Mouse (Mus musculus): ENCODE data around the gene 2300002M23Rik.

The 2300002M23Rik gene

GRCm38 (mm10) chr17:35567150-35567549 is at the start of gene 2300002M23Rik:
TSS of gene 2300002M23Rik (plus strand) at chr17:35567450.
- no peak for DNase-seq (ENCODE audit: low spot score in 2 of 2)

GRCm38 (mm10) chr17:35517526-35517925 is 49.7 kb upstream of the 2300002M23Rik start:
- no peak for DNase-seq (ENCODE audit: low spot score in 2 of 2)

- DNase-seq (ENCODE audit: low spot score in 2 of 2), result no peak
Observed at GRCm38 (mm10) chr17:35524354-35524753, 42.9 kb upstream of the 2300002M23Rik start.

GRCm38 (mm10) chr17:35526644-35527043 is 40.6 kb upstream of the 2300002M23Rik start:
- DNase-seq (ENCODE audit: low spot score in 2 of 2), result no peak

- DNase-seq (ENCODE audit: low spot score in 2 of 2), result no peak
Observed at GRCm38 (mm10) chr17:35532360-35532759, 34.9 kb upstream of the 2300002M23Rik start.

- DNase-seq (ENCODE audit: low spot score in 2 of 2), result no peak
Observed at GRCm38 (mm10) chr17:35532901-35533300, 34.3 kb upstream of the 2300002M23Rik start, which contains the start of gene Psors1c2. TSS of gene Psors1c2 (plus strand) at chr17:35533201.

- peak; percentile 62 to 76 for DNase-seq (ENCODE audit: low spot score in 2 of 2)
Observed at GRCm38 (mm10) chr17:35534343-35534742, 32.9 kb upstream of the 2300002M23Rik start.

- no peak for DNase-seq (ENCODE audit: low spot score in 2 of 2)
Observed at GRCm38 (mm10) chr17:35537421-35537820, 29.8 kb upstream of the 2300002M23Rik start.

GRCm38 (mm10) chr17:35538476-35538875 is 28.8 kb upstream of the 2300002M23Rik start:
- no peak for DNase-seq (ENCODE audit: low spot score in 2 of 2)

GRCm38 (mm10) chr17:35539540-35539939 is 27.7 kb upstream of the 2300002M23Rik start:
- no peak for DNase-seq (ENCODE audit: low spot score in 2 of 2)

- no peak for DNase-seq (ENCODE audit: low spot score in 2 of 2)
Observed at GRCm38 (mm10) chr17:35542761-35543411, 24.4 kb upstream of the 2300002M23Rik start.

- no peak for DNase-seq (ENCODE audit: low spot score in 2 of 2)
Observed at GRCm38 (mm10) chr17:35543412-35543861, 23.8 kb upstream of the 2300002M23Rik start.

GRCm38 (mm10) chr17:35544001-35544400 is 23.2 kb upstream of the 2300002M23Rik start:
- DNase-seq (ENCODE audit: low spot score in 2 of 2), result no peak

GRCm38 (mm10) chr17:35544680-35545079 is 22.6 kb upstream of the 2300002M23Rik start:
- DNase-seq (ENCODE audit: low spot score in 2 of 2), result peak; percentile 32 to 40

GRCm38 (mm10) chr17:35547465-35547864 is 19.8 kb upstream of the 2300002M23Rik start:
- no peak for DNase-seq (ENCODE audit: low spot score in 2 of 2)

- DNase-seq (ENCODE audit: low spot score in 2 of 2), result no peak
Observed at GRCm38 (mm10) chr17:35548636-35549035, 18.6 kb upstream of the 2300002M23Rik start.

- DNase-seq (ENCODE audit: low spot score in 2 of 2), result peak; percentile 61 to 84
Observed at GRCm38 (mm10) chr17:35549437-35550142, 17.7 kb upstream of the 2300002M23Rik start.

GRCm38 (mm10) chr17:35550143-35550494 is 17.1 kb upstream of the 2300002M23Rik start:
- DNase-seq (ENCODE audit: low spot score in 2 of 2), result no peak

- DNase-seq (ENCODE audit: low spot score in 2 of 2), result no peak
Observed at GRCm38 (mm10) chr17:35550871-35551270, 16.4 kb upstream of the 2300002M23Rik start.

GRCm38 (mm10) chr17:35551881-35552414 is 15.3 kb upstream of the 2300002M23Rik start, which contains the start of gene Cdsn:
TSS of gene Cdsn (plus strand) at chr17:35552128.
- no peak for DNase-seq (ENCODE audit: low spot score in 2 of 2)

GRCm38 (mm10) chr17:35554321-35554720 is 12.9 kb upstream of the 2300002M23Rik start:
- no peak for DNase-seq (ENCODE audit: low spot score in 2 of 2)

GRCm38 (mm10) chr17:35554761-35555397 is 12.4 kb upstream of the 2300002M23Rik start:
- no peak for DNase-seq (ENCODE audit: low spot score in 2 of 2)

Data from urinary bladder, postnatal 36 days (tissue).